Mouse (Mus musculus): ENCODE data around the gene Atp13a2. TPM values are rescaled to one million over a fixed set of nuclear protein-coding genes. Genes with fewer than 3 reads are reported as not detected.

Gene Atp13a2
- polyA plus RNA-seq, 1 experiment from 2014 or later = 15.8 TPM

DNA sequence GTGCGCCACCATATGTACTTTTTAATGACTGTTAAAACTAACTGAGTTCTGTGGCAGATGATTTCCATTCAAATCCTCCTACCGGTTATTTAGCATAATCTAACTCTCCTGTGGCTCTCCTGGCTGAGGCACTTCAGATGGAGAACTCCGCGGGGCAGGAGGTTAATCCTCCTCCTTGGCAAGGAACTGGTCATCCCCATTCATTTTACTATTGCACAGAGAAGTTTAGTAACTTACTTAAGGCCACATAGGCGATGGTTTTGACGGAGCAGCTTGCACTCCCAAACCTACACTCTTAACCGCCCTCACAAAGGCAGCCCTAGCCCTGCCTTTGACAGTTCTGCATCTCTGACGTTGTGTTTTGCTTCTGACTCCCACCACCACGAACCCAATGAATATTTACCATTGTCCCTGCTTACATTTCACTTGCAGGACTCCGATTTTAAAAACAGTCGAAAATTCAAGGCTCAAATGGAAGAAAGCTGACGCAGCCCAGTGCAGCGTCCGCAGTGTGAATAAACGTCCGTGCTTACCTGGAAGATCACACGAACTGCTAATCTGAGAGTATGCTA is 29.5 kb upstream of the Atp13a2 start:
- H3K4me1 ChIP-seq (ENCODE audit: insufficient read depth) = peaks cover 19% of the 10 kb centered on the region
- peak overlapping the region; percentile 67 for H3K9ac ChIP-seq (replicated peaks)
- no peak for TF ChIP-seq EP300 (IDR thresholded peaks at IDR 0.05; ENCODE audit: low read depth)
- no peak for TF ChIP-seq CTCF (IDR thresholded peaks at IDR 0.05; ENCODE audit: low read depth)
- H3K27ac ChIP-seq (ENCODE audit: low read depth) = no peak overlapping the region
- peak overlapping the region; percentile 87 for H3K4me2 ChIP-seq (ENCODE audit: low read depth, low read length)
- no peaks in the 10 kb centered on the region for H3K36me3 ChIP-seq (replicated peaks; ENCODE audit: insufficient read depth, low read length)
- DNase-seq (no peak), ATAC-seq (no peak)
- H3K4me3 ChIP-seq (ENCODE audit: low read depth, low read length) = peak overlapping the region; percentile 41
- peaks cover 12% of the 10 kb centered on the region; the same call in 1 of the 2 replicates for H3K27me3 ChIP-seq (ENCODE audit: insufficient read depth, low read length)
- 21% methylated on average over 17 of the region's 17 CpGs for WGBS (ENCODE audit: insufficient replicate concordance)
- H3K9me3 ChIP-seq (ENCODE audit: low read length) = no peaks in the 10 kb centered on the region

GRCm38 (mm10) chr4:140957725-140958124 is 28.9 kb upstream of the Atp13a2 start:
- Histone ChIP-seq H3K4me1 (ENCODE audit: insufficient read depth) (peaks cover 24% of the 10 kb centered on the region), H3K4me2 (ENCODE audit: low read depth, low read length) (peak overlapping the region; percentile 87), H3K36me3 (replicated peaks; ENCODE audit: insufficient read depth, low read length) (no peaks in the 10 kb centered on the region), H3K9me3 (ENCODE audit: low read length) (no peaks in the 10 kb centered on the region), H3K9ac (replicated peaks) (peak overlapping the region; percentile 67), H3K27ac (ENCODE audit: low read depth) (no peak overlapping the region), H3K27me3 (ENCODE audit: insufficient read depth, low read length) (peaks cover 12% of the 10 kb centered on the region; the same call in 1 of the 2 replicates), H3K4me3 (ENCODE audit: low read depth, low read length) (peak overlapping the region; percentile 41)
- peak; percentile 95 for TF ChIP-seq CTCF (IDR thresholded peaks at IDR 0.05; ENCODE audit: low read depth)
- no peak for TF ChIP-seq EP300 (IDR thresholded peaks at IDR 0.05; ENCODE audit: low read depth)
- DNase-seq = peak; percentile 82
- WGBS (ENCODE audit: insufficient replicate concordance) = 3% methylated on average over 13 of the region's 13 CpGs
- no peak for ATAC-seq

- H3K27me3 ChIP-seq (ENCODE audit: insufficient read depth, low read length) = peaks cover 12% of the 10 kb centered on the region; the same call in 1 of the 2 replicates
- H3K4me1 ChIP-seq (ENCODE audit: insufficient read depth) = peaks cover 27% of the 10 kb centered on the region
- no peak overlapping the region for H3K4me2 ChIP-seq (ENCODE audit: low read depth, low read length)
- no peak overlapping the region for H3K27ac ChIP-seq (ENCODE audit: low read depth)
- ATAC-seq (no peak), DNase-seq (no peak)
- H3K4me3 ChIP-seq (ENCODE audit: low read depth, low read length) = no peak overlapping the region
- 45% methylated on average over 6 of the region's 6 CpGs for WGBS (ENCODE audit: insufficient replicate concordance)
- H3K9ac ChIP-seq (replicated peaks) = no peak overlapping the region
- no peak for TF ChIP-seq CTCF (IDR thresholded peaks at IDR 0.05; ENCODE audit: low read depth)
- H3K36me3 ChIP-seq (replicated peaks; ENCODE audit: insufficient read depth, low read length) = no peaks in the 10 kb centered on the region
- no peaks in the 10 kb centered on the region for H3K9me3 ChIP-seq (ENCODE audit: low read length)
Measured at GRCm38 (mm10) chr4:140958319-140958718, 28.4 kb upstream of the Atp13a2 start.

DNA sequence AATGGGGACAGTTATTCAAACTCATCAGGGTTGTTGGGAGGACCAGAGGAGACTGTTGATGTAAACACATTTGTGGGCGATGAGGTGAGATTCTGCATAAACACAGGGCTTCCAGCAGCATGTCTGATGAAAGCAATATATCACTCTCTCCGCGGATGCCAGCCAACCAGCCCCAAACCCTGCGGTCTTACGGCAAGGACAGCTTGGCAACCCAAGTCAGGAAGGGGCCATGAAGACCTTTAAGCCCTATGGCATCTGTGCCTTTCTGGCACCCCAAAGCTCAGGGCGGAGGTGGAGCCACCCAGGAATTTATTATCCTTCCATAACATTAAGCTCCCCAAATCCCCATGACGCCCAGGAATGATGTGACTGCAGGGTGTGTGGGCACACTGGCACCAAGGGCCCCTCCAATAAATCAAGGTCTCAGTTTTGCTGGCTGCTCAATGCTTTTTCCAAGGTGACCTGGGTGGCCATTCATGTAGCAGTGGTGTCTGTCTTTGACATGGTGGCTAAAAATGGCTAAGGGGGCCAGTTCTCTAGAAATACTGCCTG is 27.5 kb upstream of the Atp13a2 start:
- Histone ChIP-seq H3K9me3 (ENCODE audit: low read length) (no peaks in the 10 kb centered on the region), H3K4me2 (ENCODE audit: low read depth, low read length) (no peak overlapping the region), H3K4me1 (ENCODE audit: insufficient read depth) (peaks cover 32% of the 10 kb centered on the region), H3K27me3 (ENCODE audit: insufficient read depth, low read length) (peaks cover 12% of the 10 kb centered on the region; the same call in 1 of the 2 replicates), H3K4me3 (ENCODE audit: low read depth, low read length) (no peak overlapping the region), H3K36me3 (replicated peaks; ENCODE audit: insufficient read depth, low read length) (no peaks in the 10 kb centered on the region), H3K9ac (replicated peaks) (no peak overlapping the region), H3K27ac (ENCODE audit: low read depth) (no peak overlapping the region)
- WGBS (ENCODE audit: insufficient replicate concordance) = 79% methylated on average over 7 of the region's 7 CpGs
- no peak for TF ChIP-seq EP300 (IDR thresholded peaks at IDR 0.05; ENCODE audit: low read depth)
- TF ChIP-seq CTCF (IDR thresholded peaks at IDR 0.05; ENCODE audit: low read depth) = no peak
- ATAC-seq (no peak), DNase-seq (no peak)

DNA sequence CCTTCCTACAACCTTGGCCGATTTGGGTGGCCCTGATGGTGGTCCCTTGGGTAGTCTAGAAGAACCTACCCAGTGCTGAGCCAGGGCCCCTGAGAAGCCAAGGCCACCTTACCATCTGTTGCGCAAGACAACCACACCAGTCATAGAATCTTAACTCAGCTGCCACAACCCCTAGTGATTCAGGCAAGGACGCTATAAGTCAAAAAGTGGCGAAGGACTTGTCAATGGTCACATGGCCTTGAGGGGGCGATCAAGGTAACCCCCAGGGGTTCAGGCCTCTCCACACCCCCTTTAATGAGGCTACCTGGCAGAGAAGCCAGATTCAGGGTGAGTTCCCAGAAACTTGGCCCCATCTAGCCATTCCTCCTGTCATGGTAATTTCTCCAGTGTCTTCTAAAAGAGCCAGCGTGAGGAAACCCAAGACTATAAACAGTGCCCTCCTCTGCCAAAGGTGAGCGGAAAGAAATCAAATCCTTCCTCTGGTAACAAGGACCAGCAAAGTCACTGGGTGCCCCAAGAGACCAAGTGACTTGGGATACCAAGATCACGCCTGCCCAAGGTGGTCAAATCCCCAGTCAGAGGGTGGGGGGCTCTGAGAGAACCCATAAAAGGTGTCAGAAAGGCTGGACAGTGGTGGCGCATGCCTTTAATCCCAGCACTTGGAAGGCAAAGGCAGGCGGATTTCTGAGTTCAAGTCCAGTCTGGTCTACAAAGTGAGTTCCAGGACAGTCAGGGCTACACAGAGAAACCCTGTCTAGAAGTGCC is 26.8 kb upstream of the Atp13a2 start:
- Histone ChIP-seq H3K27ac (ENCODE audit: low read depth) (no peak overlapping the region; the same call in 1 of the 2 replicates), H3K4me1 (ENCODE audit: insufficient read depth) (peaks cover 32% of the 10 kb centered on the region), H3K9me3 (ENCODE audit: low read length) (no peaks in the 10 kb centered on the region), H3K4me3 (ENCODE audit: low read depth, low read length) (no peak overlapping the region), H3K9ac (replicated peaks) (no peak overlapping the region), H3K36me3 (replicated peaks; ENCODE audit: insufficient read depth, low read length) (no peaks in the 10 kb centered on the region), H3K4me2 (ENCODE audit: low read depth, low read length) (peak overlapping the region; percentile 83; the same call in 1 of the 2 replicates), H3K27me3 (ENCODE audit: insufficient read depth, low read length) (peaks cover 12% of the 10 kb centered on the region; the same call in 1 of the 2 replicates)
- WGBS (ENCODE audit: insufficient replicate concordance) = 67% methylated on average over 10 of the region's 10 CpGs
- TF ChIP-seq EP300 (IDR thresholded peaks at IDR 0.05; ENCODE audit: low read depth) (no peak), CTCF (IDR thresholded peaks at IDR 0.05; ENCODE audit: low read depth) (no peak)
- ATAC-seq (no peak), DNase-seq (no peak)

GRCm38 (mm10) chr4:140960781-140961466 is 25.7 kb upstream of the Atp13a2 start, which contains the start of gene Sdhb:
Gene Sdhb, plus strand, starts transcription at chr4:140961203.
- ATAC-seq (peak; percentile 93), DNase-seq (peak; percentile 95)
- peak within 1 kb of the TSS; percentile 91 for H3K27ac ChIP-seq (ENCODE audit: low read depth)
- peak within 1 kb of the TSS; percentile 89 for H3K4me3 ChIP-seq (ENCODE audit: low read depth, low read length)
- 3% methylated on average over 37 of the region's 37 CpGs for WGBS (ENCODE audit: insufficient replicate concordance)
- H3K9ac ChIP-seq (replicated peaks) = peak within 1 kb of the TSS; percentile 88
- H3K4me2 ChIP-seq (ENCODE audit: low read depth, low read length) = peak within 1 kb of the TSS; percentile 83
- peaks cover 32% of the 10 kb centered on the region for H3K4me1 ChIP-seq (ENCODE audit: insufficient read depth)
- no peaks in the 10 kb centered on the region for H3K9me3 ChIP-seq (ENCODE audit: low read length)
- peaks cover 9% of the 10 kb centered on the region; the same call in 1 of the 2 replicates for H3K27me3 ChIP-seq (ENCODE audit: insufficient read depth, low read length)
- TF ChIP-seq EP300 (IDR thresholded peaks at IDR 0.05; ENCODE audit: low read depth) (peak; percentile 38; the same call in 1 of the 2 replicates), CTCF (IDR thresholded peaks at IDR 0.05; ENCODE audit: low read depth) (0 out of 2 replicates have a peak, but pooled peaks have one; percentile 6)
- peaks cover under 1% of the 10 kb centered on the region; the same call in 1 of the 2 replicates for H3K36me3 ChIP-seq (replicated peaks; ENCODE audit: insufficient read depth, low read length)

Measured in liver, postnatal 0 days (tissue).